Mouse (Mus musculus) layer of hippocampus, postnatal 14 days (tissue): Measurements from ENCODE around the gene Gm21317. TPM values are rescaled to one million over a fixed set of nuclear protein-coding genes. Genes with fewer than 3 reads are reported as not detected.
"Not testable (repeated sequence)": the region's sequence is repeated elsewhere in the genome, so short reads cannot be mapped to it uniquely, and the experiment has no call there.

Source experiments
- DNase-seq, 2 experiments: peaks; one replicate each; pipeline ENCODE4 v3.0.0; 2021 to 2022; ENCODE audit warnings: low spot score in 2 of 2, mixed read lengths in 1 of 2
- long read RNA-seq, 2 experiments: library from polyadenylated mRNA; stranded (forward); transcript quantifications; one replicate each; pipeline ENCODE4 v2.0.0; 2021
- total RNA-seq, 2 experiments: library from RNA; stranded (reverse); gene quantifications; 2 replicates each; pipeline ENCODE4 v1.2.3; 2021

The Gm21317 gene
- total RNA-seq: not detected
- long read RNA-seq, experiment 1: 0 reads
- long read RNA-seq, experiment 2: 0 reads

DNA sequence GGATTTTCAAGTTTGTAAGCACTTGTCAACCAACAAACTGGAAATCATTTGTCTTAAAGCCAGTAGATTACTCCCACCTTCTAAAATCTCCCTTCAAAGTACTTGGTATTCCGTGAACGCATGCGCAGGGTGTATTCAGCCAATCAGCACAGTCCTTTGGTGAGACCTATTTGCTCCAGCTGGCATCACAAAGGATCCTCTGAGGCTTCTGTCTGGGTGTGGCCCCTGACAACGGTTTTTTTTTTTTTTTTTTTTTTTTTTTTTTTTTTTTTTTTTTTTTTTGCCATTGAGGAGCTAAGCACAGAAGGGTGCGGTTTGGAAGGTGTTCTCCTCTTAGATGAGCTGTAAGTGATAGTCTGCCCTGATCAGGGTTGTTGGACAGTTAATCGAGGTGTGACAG is at the start of gene Gm21317:
Gene Gm21317 (plus strand): TSS at position 301 of the 400 bp plus-strand sequence.
- DNase-seq: not testable (repeated sequence)
